Mouse (Mus musculus): ENCODE measurements around the gene Rnf207.
A peak's percentile ranks its signal among the peaks of the same experiment; 100 is the strongest.

Gene Rnf207

DNA sequence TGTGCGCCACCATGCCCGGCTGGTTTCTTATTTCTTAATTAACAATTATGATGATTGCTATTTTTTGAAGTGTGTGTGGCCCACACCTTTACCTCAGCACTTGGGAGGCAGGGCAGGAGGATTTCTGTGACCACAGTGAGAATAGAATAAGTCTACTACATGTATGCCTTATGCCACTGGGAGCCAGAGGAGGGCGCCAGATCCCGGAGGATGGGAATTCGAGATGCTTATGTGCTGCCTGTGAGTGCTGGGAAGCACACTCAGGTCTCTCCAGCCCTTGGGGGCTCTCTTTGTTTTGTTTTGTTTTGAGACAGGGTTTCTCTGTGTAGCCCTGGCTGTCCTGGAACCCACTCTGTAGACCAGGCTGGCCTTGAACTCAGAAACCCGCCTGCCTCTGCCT is 9.9 kb upstream of the Rnf207 start:
- DNase-seq (ENCODE audit: low spot score in 2 of 2): no peak

DNA sequence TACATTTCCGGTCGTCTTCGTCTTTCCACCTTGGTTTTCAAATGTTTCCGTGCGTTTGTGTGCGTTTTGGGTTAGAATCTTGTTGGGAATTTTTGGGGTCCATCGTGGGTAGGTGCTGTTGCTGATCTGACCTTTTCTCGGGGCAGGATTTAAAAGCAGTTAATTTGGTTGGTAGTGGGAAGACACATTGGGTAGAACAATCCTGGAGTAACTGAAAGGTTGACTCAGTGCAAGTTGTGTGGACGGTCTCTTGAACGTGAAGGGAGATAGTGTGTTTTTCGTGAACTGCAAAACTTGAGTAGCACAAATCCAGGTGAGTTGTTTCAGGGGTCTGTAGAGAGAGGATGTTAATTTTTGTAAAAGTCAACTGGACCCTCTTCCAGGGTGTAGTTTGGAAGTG is 7.8 kb upstream of the Rnf207 start:
- no peak for DNase-seq (ENCODE audit: low spot score in 2 of 2)

DNA sequence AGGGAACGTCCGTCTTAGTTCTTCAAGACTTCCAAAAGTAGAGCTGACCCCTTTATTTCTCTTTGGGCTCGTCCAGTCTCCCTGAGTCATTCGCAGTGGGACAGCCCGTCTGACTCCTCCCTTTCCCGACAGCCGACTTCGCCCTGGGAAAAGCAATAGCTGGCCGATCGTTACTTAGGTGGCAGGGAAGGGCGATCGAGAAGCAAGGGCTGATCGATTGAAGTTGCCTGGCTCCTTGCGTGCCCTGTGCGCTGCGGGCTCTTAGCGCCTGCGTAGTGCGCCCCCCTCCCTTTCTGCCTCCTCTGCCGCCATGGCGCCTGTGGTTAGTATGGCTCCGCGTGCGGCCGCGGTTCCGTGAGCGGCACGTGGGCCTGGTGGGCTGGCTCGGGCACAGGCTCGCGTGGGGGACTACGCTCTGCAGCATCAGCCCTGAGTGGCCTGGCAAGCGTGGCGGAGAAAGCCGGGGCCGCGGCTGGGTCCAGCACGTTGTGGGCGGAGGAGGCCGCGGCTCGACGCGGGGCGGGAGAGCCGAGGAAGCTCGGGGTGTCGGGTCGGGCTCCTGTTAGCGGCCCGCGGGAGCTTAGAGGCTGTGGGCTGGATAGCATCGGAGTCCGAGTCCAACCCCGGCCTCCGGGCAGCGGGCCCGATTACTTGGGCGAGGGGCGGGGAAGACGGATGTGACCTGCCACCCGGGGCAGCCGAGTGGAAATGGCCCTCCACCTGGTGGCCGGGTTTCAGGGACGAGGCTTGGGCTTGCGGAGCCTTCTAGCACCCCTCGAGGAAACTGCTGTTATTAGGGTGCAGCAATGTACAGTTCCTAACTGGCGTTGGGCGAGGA is 7.0 kb upstream of the Rnf207 start, which contains the start of gene Rpl22:
Rpl22 (plus strand) TSS at position 169 of the 838 bp plus-strand sequence.
- DNase-seq (ENCODE audit: low spot score in 2 of 2): peak; percentile 92

DNA sequence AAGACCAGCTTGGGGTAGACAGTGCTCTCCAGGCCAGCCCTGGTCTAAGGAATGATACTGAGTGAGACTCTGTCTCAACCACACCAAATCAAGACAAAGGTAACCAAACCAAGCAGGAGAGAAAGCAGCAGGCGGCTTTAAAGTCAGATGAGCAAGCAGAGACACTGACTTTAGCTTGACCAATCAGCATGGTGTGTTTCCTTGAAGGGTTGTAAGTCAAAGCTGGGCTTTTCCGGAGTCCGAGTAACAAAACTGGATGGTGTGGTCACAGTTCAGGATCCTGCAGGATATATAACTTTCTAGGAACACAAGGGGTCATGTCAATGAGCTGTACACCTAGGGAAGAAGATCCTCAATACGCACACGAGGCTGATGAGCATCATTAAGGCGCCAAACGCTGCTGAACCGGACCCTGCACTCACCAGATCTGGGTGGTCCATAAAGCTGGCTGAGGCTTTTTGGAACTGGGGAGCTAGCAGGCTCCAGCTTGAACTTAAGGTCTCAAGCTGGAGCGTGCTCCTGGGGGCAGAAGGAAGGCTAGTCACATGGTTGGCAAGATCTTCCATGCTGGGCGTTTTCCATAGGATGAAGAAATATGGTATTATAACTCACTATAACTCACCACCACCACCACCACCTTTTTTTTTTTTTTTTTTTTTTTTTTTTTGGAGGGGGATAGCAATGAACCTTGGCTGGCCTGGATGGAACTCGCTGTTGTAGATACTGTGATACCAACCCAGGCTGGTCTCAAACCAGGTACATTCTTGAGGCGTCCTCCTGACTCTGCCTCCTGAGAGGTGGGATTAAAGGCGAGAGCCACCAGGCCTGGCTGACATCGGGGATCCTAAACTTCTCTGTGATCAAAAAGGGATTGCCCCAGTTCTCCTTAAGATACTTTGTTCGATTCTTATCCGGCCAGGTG is 6.1 kb upstream of the Rnf207 start:
- no peak for DNase-seq (ENCODE audit: low spot score in 2 of 2)

DNA sequence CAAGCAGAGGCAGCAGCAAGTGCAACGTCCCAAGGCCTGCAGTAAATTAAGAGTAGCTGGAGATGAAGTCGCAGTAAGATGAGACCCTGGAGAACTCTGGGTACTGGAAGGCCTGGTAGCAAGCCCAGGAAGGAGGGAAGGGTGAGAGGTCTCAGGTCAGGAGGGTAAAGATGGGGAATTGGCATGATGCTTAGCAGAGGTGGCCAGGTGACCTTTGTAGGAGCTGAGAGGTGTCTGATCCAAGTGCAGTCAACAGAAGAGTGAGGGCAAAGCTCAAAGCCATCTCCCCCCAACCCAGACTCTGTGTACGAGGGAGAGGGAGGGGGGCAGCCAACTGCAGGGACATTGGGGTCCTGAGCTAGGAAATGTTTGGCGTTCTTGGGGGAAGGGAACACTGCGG is 2.7 kb upstream of the Rnf207 start:
- no peak for DNase-seq (ENCODE audit: low spot score in 2 of 2)

DNA sequence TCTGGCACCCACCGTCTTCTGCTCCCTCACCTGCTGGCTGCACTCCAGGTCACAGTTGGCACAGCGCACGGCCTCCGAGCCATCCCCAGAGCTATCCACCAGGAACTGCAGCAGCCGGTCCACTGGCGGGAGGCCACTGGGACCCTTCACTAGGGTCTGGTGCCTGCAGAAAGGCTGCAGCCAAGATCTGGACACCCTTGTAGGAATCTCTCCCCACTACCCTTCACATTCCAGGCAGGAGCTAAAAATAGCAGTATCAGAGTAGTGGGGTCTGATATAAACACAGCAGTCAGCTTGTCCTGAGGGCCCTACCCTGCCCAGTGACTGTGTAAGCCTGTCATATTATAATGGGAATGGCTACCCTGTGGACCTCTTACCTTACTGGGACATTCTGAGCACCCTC is 1.2 kb downstream of the Rnf207 start:
- no peak for DNase-seq (ENCODE audit: low spot score in 2 of 2)

DNA sequence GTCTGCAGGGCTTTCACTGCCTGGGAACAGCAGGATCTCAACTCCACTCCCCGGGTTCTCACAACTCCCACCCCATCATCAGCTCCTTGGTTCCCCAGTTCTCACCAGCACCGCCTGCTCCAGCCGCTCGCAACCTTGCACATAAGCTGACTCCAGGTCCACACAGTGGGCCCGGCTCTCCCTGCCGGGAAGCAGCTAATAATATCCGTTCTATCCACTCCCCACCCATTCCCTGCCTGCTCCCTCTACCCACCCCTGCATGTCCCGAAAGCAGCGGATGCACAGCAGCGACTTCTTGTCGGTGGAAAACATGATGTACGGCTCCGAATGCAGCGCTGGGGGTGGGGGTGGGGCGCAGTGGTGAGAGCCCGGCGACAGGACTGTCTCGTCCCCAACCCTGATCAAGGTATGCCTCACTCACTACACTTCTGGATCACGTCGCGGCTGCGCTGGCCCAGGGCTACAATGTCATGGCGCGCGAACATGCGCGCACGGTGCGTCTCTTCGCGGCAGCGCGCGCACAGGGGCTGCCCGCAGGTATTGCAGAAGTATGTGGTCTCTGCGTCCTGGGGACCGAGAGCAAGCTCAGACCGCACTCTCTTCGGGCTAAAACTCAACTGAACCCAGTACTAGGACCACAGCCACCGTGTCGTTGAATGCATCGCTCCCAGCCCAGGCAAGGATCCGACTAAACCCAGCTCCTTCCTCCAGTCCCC is 3.1 kb downstream of the Rnf207 start:
- DNase-seq (ENCODE audit: low spot score in 2 of 2): no peak

DNA sequence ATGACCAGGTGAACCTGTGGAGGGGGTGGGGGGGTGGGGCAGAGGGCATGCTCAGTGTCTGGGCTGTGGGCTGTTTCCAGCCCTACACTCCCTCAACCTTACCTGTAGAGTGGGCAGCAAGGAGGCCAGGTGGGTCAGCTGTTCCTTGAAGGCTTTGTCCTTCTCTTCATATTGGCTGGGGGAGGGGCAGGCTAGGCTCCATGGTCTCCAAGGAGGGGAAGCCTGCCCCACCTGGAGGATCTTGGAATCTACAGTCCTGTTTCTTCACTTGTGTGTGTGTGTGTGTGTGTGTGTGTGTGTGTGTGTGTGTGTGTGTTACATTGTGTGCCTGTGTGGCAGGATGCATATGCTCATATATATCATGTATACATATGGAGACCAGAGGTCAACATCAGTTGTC is 4.9 kb downstream of the Rnf207 start:
- DNase-seq (ENCODE audit: low spot score in 2 of 2): no peak

DNA sequence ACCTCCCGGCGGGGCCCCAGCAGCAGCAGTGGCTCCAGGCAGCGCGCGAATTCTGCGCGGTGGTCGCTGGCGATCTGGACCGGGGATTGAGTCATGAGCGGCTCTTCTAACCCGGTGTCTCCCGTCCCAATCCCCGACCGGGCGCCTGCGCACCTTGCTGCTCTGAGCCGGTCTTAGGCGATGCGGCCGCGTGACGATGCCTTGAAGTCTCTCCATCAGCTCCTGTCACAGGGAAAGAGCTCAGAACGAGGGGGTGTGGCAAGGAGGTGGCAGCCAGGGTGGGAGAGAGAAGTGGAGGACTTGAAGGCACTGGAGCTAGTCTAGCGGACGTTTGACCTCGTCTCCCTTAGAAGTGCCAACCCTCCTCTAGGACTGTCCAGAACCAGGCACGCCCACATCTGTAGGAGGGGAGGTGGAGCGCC is 5.6 kb downstream of the Rnf207 start:
- no peak for DNase-seq (ENCODE audit: low spot score in 2 of 2)

DNA sequence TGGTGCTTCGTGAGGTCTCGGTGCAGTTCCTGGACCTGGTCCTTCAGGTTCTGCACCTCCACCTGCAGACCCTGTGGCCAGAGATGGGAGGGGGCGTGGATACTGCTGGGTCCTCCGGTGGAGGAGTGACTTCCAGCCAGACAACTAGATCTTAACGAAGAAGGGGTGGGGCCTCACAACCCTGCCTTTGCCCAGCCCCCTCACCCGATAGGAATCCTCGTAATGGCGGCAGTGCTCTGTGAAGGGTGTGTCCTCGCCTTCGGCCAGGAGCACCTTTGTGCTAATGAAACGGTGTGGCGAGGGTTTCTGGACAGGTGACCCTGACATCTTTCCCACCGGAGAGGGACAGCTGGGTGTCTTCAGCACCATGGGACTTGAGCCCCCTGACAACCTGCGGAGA is 6.6 kb downstream of the Rnf207 start:
- DNase-seq (ENCODE audit: low spot score in 2 of 2): no peak

DNA sequence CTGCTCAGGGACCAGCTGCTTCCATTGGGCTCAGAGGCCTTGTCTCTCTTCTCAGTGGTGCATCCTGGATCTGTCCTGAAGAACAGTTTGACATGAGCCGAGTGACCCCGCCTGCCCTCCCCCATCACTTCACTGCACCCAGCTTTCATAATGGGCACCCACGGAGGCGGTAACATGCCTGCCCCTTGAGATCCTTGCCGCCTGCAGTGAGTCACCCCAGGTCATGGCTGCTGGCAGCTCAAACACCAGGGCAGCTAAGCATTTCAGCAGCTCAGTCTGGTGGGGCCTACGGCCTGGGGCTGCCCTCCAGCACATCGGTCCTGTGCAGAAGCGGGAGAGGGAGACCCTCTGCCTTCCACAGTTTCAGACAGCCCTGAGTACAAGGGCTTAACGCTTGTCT is 11.3 kb downstream of the Rnf207 start:
- DNase-seq (ENCODE audit: low spot score in 2 of 2): no peak

DNA sequence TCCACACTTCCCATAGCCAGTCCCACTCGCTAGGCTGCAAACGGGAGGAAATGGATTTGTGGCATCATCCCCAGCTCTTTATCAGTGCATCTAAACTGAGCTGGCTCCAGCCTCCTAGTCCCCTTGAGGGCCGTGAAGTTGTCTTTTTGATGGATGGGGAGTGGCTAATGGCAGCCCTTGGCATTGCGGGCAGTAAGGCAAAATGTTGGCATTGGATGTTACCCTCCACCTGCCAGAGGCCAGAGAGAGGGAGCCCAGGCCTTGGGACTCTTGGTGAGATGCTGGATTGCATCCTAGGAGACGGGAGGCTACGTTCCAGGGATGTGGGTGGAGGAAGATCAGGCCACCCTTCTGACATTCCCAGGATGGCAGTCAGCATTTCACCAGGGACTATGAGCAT is 12.8 kb downstream of the Rnf207 start:
- no peak for DNase-seq (ENCODE audit: low spot score in 2 of 2)

DNA sequence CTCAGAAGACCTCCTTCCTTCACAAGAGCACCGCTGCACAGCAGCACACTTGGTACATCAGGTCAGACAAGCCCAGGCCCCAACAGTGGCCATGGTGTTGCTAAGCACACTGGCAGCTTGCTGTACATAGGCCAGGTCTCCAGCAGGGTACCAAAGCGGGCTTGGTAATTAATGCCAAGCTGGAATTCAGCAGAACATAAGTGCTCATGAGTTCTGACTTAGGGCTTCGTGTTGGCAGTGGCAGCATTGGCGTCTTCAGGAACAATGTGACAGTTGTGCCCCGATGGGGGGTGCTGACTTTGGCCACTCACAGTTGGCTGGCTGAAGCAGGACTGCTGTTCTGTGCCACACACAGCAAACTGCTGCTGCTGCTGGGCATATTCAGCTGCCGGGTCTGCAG is 14.1 kb downstream of the Rnf207 start:
- DNase-seq (ENCODE audit: low spot score in 2 of 2): no peak

DNA sequence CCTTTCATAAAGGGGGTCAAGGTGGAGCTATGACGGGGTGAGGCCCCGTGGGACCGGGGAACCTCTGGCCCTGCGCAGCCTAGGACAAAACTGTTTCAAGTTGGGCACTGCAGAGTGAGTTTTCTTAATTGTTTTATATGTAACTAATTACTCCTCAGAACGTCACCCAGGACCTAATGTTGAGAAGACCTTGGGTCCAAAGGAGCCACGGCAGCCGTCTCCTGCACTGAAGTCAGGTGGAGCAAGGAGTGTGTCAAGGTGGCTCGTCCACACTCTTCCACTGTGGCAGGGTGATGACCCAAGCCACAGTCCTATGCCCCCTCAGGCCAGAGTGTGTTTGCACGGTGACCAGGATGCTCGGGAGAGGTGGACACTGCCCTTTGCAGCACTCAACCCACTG is 15.6 kb downstream of the Rnf207 start:
- DNase-seq (ENCODE audit: low spot score in 2 of 2): no peak

DNA sequence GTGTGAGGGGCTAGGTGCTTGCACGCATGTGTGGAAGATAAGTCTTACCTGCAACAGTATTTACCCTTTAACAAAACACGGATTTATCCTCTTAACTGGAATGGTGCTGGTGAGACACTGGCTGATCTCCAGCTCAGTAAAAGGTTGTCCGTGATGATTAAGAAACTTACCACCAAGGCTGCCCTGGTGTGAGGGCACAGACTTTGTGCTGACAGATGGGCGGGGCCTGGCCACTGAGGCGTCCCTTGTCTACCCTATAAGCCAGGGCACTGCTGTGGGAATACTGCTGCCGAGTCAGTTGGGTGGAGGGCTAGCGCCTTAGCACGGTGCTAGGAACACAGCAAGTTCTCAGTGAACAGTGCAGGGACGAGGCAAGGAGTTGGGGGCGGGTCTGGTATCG is 16.8 kb downstream of the Rnf207 start:
- no peak for DNase-seq (ENCODE audit: low spot score in 2 of 2)

DNA sequence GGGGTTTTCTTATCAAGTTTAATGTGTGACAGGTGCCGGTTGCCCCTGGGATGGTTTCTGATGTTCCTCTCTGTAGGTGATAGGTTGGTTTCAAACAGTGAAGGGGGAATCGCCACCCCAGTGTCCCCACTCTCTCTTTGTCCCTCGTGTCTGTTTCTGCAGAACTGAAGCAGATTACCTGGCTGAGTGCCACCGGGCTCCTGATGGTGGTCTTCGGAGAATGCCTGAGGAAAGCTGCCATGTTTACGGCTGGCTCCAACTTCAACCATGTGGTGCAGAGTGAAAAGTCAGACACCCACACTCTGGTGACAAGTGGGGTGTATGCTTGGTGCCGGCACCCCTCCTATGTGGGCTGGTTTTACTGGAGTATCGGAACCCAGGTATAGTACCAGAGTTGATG is 18.4 kb downstream of the Rnf207 start:
- DNase-seq (ENCODE audit: low spot score in 2 of 2): no peak

DNA sequence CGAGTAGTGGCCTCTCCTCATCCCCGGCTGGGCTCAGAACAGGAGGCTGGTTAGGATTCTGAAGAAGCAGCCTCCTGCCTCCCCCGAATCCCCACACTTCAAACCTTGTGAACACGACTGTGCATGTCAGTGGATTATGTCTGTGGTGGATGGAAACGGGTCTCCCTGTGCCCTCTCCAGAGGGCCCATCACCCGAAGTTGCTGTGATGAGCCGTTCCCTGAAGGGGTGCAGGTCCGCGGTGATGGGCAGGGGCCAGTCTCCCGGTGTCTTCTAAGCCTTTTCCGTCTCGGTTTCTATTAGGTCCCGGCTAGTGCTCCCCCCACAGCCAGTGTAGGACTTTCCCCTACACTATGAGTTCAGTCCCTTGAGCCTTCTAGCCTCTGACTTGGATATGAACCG is 20.0 kb downstream of the Rnf207 start:
- no peak for DNase-seq (ENCODE audit: low spot score in 2 of 2)

DNA sequence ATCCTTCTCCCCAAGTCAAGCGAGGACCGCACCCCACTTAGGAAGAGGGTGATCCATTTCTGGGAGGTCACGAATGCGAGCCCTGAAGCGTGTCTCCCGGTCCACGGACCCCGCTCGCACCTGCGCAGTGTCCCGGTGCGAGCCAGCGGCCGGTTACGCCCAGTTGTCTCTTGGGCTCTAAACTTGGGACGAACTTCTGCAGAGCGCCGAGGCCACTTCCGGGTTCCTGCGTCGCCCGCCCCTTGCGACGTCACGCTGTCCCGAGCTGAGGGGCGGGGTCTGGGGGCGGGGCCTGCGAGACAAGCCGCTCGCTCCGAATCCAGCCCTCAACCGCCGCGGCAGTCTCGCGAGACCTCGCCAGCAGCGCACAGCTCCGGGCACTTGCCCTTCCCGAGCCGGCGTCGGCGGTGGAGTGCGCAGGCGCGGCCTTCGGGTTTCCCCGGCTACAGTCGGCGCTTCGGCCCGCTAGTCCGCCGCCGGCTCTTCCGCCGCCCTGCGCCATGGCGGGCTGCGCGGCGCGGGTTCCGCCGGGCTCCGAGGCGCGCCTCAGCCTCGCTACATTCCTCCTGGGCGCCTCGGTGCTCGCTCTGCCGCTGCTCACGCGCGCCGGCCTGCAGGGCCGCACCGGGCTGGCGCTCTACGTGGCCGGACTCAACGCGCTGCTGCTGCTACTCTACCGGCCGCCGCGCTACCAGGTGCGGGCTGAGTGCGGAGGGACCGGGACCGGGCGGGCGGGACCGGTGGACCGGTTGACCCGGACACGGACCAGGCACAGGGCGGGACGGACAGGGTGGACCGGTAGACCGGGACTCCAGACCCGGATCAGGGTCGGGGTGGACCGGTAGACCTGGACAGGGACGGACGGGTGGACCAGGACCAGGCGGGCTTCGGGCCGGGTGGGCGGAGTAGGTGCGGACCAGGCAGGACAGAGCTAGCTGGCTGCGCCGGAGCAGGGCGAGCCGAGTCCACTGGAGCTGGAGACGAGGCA is 21.6 kb downstream of the Rnf207 start, which contains the start of gene Icmt:
Icmt (plus strand) TSS at position 354 of the 988 bp plus-strand sequence.
- peak; percentile 98 to 100 for DNase-seq (ENCODE audit: low spot score in 2 of 2)

DNA sequence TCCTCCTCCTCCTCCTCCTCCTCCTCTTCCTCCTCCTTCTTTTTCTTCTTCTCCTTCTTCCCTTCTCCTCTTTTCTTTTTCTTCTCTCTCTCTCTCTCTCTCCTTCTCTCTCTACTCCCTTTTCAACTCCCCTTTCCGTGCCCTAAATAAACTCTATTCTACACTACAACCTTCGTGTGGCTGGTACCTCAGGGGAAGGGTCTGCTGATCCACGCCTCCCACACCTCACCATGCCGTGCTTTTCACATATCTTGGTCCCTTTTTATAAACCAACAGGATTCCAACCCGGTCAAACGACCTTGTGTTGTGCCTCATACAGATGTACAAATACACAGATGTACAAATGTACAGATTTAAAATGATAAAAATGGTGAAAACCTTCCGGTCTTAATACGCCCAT is 22.4 kb downstream of the Rnf207 start:
- DNase-seq (ENCODE audit: low spot score in 2 of 2): no peak

DNA sequence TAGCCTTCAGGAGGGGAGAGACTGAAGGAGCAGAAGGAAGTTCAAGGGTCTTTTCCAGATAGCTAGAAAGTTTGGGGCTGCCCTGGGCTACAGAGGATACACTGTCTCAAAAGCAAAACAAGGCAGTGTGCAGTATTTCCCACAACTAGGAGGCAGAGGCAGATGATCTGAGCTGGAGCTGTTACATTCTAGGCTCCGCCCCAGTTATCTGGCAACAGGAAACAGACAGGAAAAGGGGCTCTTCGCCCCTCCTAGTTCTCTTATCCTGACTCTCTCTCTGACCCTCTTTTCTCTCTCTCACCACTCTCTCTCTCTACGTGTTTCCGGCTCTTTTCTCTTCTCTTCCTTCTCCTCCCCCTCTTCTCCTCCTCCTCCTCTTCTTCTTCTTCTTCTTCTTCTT is 22.9 kb downstream of the Rnf207 start:
- no peak for DNase-seq (ENCODE audit: low spot score in 2 of 2)
